Mouse (Mus musculus): ENCODE data around the gene Zdhhc16.

GRCm38 (mm10) chr19:41912121-41913080 is 20.9 kb upstream of the Zdhhc16 start:
- TF ChIP-seq CTCF (IDR thresholded peaks at IDR 0.05; ENCODE audit: control insufficient read depth, insufficient read depth, insufficient read length), result no peak
- no peak for TF ChIP-seq CEBPB (IDR thresholded peaks at IDR 0.05; ENCODE audit: low read depth)
- TF ChIP-seq USF1 (IDR thresholded peaks at IDR 0.05; ENCODE audit: low read depth), result no peak

All from C2C12 (cell line).